In genomic region chr7:121691803-121692202, GRCm38 (mm10) we compare ENCODE assay signal across 35 mouse cellular contexts. TPM values are rescaled to one million over a fixed set of nuclear protein-coding genes. Genes with fewer than 3 reads are reported as not detected.
"Had no signal": no experiment of that assay in that cellular context is flagged by ENCODE, and none has a peak within 500 bp of the region (broad histone marks: within the 10 kb centered on the region; RNA-seq: fewer than 3 reads in every experiment).

No protein-coding gene starts in this region.

- H3K9ac ChIP-seq: heart, embryonic 12.5 days; heart, embryonic 13.5 days; heart, embryonic 15.5 days; hindbrain, embryonic 12.5 days; hindbrain, embryonic 13.5 days; hindbrain, embryonic 14.5 days; hindbrain, embryonic 15.5 days; kidney, embryonic 15.5 days had no signal

- H3K4me1 ChIP-seq: heart, embryonic 10.5 days; heart, embryonic 12.5 days; heart, embryonic 13.5 days; heart, embryonic 15.5 days; hindbrain, embryonic 12.5 days; hindbrain, embryonic 15.5 days; kidney, embryonic 15.5 days had no signal

- DNase-seq: heart, postnatal 10 days; heart, postnatal 14 days; heart, postnatal 36 days; heart, postnatal 4 days; kidney, adult 11 months; kidney, adult 18-20 months; kidney, adult 2 months; kidney, adult 8-10 months; kidney, adult 9 months; kidney, postnatal 10 days; kidney, postnatal 14 days; kidney, postnatal 25 days; kidney, postnatal 36 days; kidney, postnatal 4 days; layer of hippocampus, adult 9-11 months; layer of hippocampus, postnatal 36 days had no signal

- H3K27me3 ChIP-seq: heart, embryonic 12.5 days; heart, embryonic 13.5 days; heart, embryonic 15.5 days; hindbrain, embryonic 12.5 days; hindbrain, embryonic 13.5 days; hindbrain, embryonic 15.5 days; kidney, embryonic 15.5 days had no signal

- H3K27ac ChIP-seq: heart, embryonic 10.5 days; heart, embryonic 13.5 days; heart, embryonic 15.5 days; hindbrain, embryonic 10.5 days; hindbrain, embryonic 12.5 days; hindbrain, embryonic 13.5 days; hindbrain, embryonic 14.5 days; hindbrain, embryonic 15.5 days; hindbrain, postnatal 0 days; kidney, embryonic 15.5 days; kidney, postnatal 0 days; layer of hippocampus, adult 2 months; left cerebral cortex, adult 2 months had no signal

- H3K4me2 ChIP-seq: heart, embryonic 11.5 days; heart, embryonic 12.5 days; heart, embryonic 13.5 days; heart, embryonic 15.5 days; hindbrain, embryonic 12.5 days; hindbrain, embryonic 13.5 days; hindbrain, embryonic 14.5 days; hindbrain, embryonic 15.5 days; kidney, embryonic 15.5 days had no signal

- H3K36me3 ChIP-seq: heart, embryonic 10.5 days; heart, embryonic 12.5 days; heart, embryonic 13.5 days; heart, embryonic 15.5 days; hindbrain, embryonic 10.5 days; hindbrain, embryonic 12.5 days; hindbrain, embryonic 13.5 days; hindbrain, embryonic 15.5 days; kidney, embryonic 15.5 days had no signal

- ATAC-seq: hindbrain, embryonic 16.5 days; hindbrain, postnatal 0 days; inflammation-experienced regulatory T-cells, adult 6 months had no signal

- H3K4me3 ChIP-seq: heart, embryonic 10.5 days; heart, embryonic 12.5 days; heart, embryonic 13.5 days; heart, embryonic 15.5 days; hindbrain, embryonic 10.5 days; hindbrain, embryonic 12.5 days; hindbrain, embryonic 13.5 days; hindbrain, embryonic 15.5 days; kidney, embryonic 15.5 days; layer of hippocampus, adult 2 months; left cerebral cortex, adult 2 months had no signal

- H3K9me3 ChIP-seq: heart, embryonic 10.5 days; heart, embryonic 12.5 days; heart, embryonic 13.5 days; heart, embryonic 15.5 days; hindbrain, embryonic 10.5 days; hindbrain, embryonic 12.5 days; hindbrain, embryonic 13.5 days; hindbrain, embryonic 15.5 days; kidney, embryonic 15.5 days had no signal

RNA-seq across cellular contexts. Expression of gene Scnn1g, which starts 42.5 kb away (rescaled TPM):
- polyA plus RNA-seq: heart, embryonic 12.5 days; heart, embryonic 14.5 days; hindbrain, embryonic 13.5 days; hindbrain, embryonic 14.5 days; hindbrain, embryonic 16.5 days; inflammation-experienced regulatory T-cells, adult 6 months; intestine, embryonic 14.5 days had no signal
